8 mouse cellular contexts compared by ENCODE assay signal in the genomic region with DNA sequence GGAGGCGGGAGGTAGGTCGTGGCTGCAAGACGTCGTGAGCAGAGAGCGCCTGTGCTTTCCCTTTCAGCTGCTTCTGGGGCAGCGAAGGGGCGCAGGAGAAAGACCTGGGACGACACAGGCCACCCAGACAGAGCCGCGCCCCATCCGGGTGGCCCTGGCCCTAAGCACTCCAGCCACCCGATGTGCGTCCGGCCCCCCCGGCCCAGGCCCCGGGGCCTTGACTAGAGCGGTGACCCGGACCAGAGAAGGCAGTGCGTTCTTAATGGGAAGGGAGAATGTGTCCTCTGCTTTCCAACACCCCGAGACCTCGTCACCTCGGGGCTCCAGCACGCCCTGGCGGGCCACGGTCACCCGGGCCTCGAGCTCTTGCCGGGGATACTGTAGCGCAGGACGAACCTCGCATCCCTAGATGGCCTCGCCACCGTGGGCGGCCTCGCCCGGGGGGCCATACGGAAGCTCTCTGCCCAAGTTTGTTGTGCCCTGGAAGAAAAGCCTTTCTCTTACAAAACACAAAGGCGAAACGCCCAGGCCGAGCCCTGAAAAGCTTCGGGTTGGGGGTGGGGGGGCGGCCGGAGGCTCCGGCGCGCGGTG. TPM values are rescaled to one million over a fixed set of nuclear protein-coding genes. Genes with fewer than 3 reads are reported as not detected.
A peak's percentile ranks its signal among the peaks of the same experiment; 100 is the strongest.
DNase-seq lines count a peak whose midpoint lies in the region; ATAC-seq and TF ChIP-seq lines count a peak whose summit lies in the region.

No protein-coding gene starts in this region.

- peaks cover 59% of the 10 kb centered on the region for H3K27me3 ChIP-seq in kidney, postnatal 0 days (ENCODE audit: insufficient read depth, low read length)

- H3K4me1 ChIP-seq in brown adipose tissue, adult 24 weeks (ENCODE audit: control insufficient read depth, insufficient read depth, insufficient read length, low read length) = no peaks in the 10 kb centered on the region; the same call in 1 of the 2 replicates
- peaks cover 13% of the 10 kb centered on the region; the same call in 1 of the 2 replicates for H3K4me1 ChIP-seq in kidney, postnatal 0 days (replicated peaks; ENCODE audit: insufficient read depth, low read length)

- intact Hi-C loops in left cerebral cortex, postnatal 4 days (cut with DNase I) = loop anchor here (10.0 kb wide), 1 partner anchor 180 kb away; no protein-coding TSS in a partner anchor

- ATAC-seq in kidney, postnatal 0 days (replicated peaks; ENCODE audit: low FRiP score, low read depth) = no peak

- H3K4me3 ChIP-seq in brown adipose tissue, adult 24 weeks (ENCODE audit: insufficient read depth, low read depth, low read length) = peak overlapping the region; percentile 71
- peak overlapping the region; percentile 37 for H3K4me3 ChIP-seq in kidney, postnatal 0 days (replicated peaks; ENCODE audit: low read depth, low read length)

- DNase-seq in left cerebral cortex, postnatal 4 days = peak; percentile 19
- DNase-seq in left cerebral cortex, adult 9 months (ENCODE audit: low spot score in 2 of 2) = no peak
- peak; percentile 37 to 39 for DNase-seq in heart, adult 9 months (ENCODE audit: low spot score in 2 of 2)
- peak; percentile 27 for DNase-seq in kidney, postnatal 0 days (ENCODE audit: low spot score)
- peak; percentile 41 for DNase-seq in mesoderm, embryonic 11.5 days (ENCODE audit: low read depth, low spot score)
- peak; percentile 52 for DNase-seq in thymus, postnatal 4 days
- DNase-seq in layer of hippocampus, adult 18-20 months (ENCODE audit: low spot score in 2 of 2) = no peak

- H3K27ac ChIP-seq in brown adipose tissue, adult 24 weeks (replicated peaks; ENCODE audit: low read depth, low read length) = peak overlapping the region; percentile 77
- H3K27ac ChIP-seq in kidney, postnatal 0 days = no peak overlapping the region

- no peaks in the 10 kb centered on the region for H3K9me3 ChIP-seq in kidney, postnatal 0 days (replicated peaks; ENCODE audit: low read length)

- no peak for TF ChIP-seq CTCF in kidney, postnatal 0 days (IDR thresholded peaks at IDR 0.05; ENCODE audit: low read depth)

- under 1% methylated on average over 46 of the region's 47 CpGs for WGBS in kidney, postnatal 0 days

- H3K9ac ChIP-seq in kidney, postnatal 0 days (ENCODE audit: low read depth, low read length) = 0 out of 2 replicates have a peak overlapping the region, but pooled peaks have one; percentile 37

- H3K36me3 ChIP-seq in kidney, postnatal 0 days (ENCODE audit: insufficient read depth, low read length) = no peaks in the 10 kb centered on the region

- peak overlapping the region; percentile 75 for H3K4me2 ChIP-seq in kidney, postnatal 0 days (ENCODE audit: low read length)

RNA-seq across cellular contexts. Expression of a gene that starts 1.8 kb away (rescaled TPM):
- 100 to 1,000 TPM; 140 to 143 TPM for total RNA-seq in left cerebral cortex, postnatal 4 days (2021)
- polyA plus RNA-seq in brown adipose tissue, adult 24 weeks (2012; ENCODE audit: insufficient read depth, insufficient read length, missing spikeins) = 17.7 and 26.1 TPM in 2 replicates
- polyA plus RNA-seq in kidney, postnatal 0 days (2015; fragmentation: Nextera tagmentation; extraction: Ambion mirVana) = 60.8 and 62.1 TPM in 2 replicates
- 100 to 1,000 TPM; 188 to 194 TPM for total RNA-seq in layer of hippocampus, adult 18-20 months (2021)

RNA-seq across cellular contexts. Expression of a gene that starts 55.2 kb away (rescaled TPM):
- 100 to 1,000 TPM; 257 to 277 TPM for total RNA-seq in left cerebral cortex, postnatal 4 days (2021)
- polyA plus RNA-seq in brown adipose tissue, adult 24 weeks (2012; ENCODE audit: insufficient read depth, insufficient read length, missing spikeins) = 33.0 and 36.3 TPM in 2 replicates
- 114 and 127 TPM in 2 replicates for polyA plus RNA-seq in kidney, postnatal 0 days (2015; fragmentation: Nextera tagmentation; extraction: Ambion mirVana)
- 100 to 1,000 TPM; 200 to 214 TPM for total RNA-seq in layer of hippocampus, adult 18-20 months (2021)

Comparison
In these comparisons a context has a peak if more than half of its experiments do, and no peak if none do; other contexts are left out.
1. DNase-seq: peak in left cerebral cortex, postnatal 4 days (single experiment), heart, adult 9 months (2 of 2), kidney, postnatal 0 days (single experiment), mesoderm, embryonic 11.5 days (single experiment) and thymus, postnatal 4 days (single experiment); none in left cerebral cortex, adult 9 months (0 of 2) and layer of hippocampus, adult 18-20 months (0 of 2).